Mouse (Mus musculus) embryonic fibroblast, embryonic 13.5 days (primary cell): ENCODE results near the gene Pmp22.

Source experiments
- CTCF ChIP-seq: IDR thresholded peaks from 2 replicates; pipeline ENCODE4 v1.5.1; 2011; ENCODE audit warnings: mild to moderate bottlenecking, control low read depth, low read length, moderate library complexity, borderline replicate concordance; ENCODE audit not compliant: insufficient read depth
- POLR2A ChIP-seq: IDR thresholded peaks from 2 replicates; pipeline ENCODE4 v1.6.1; 2011; ENCODE audit warnings: low read depth, mild to moderate bottlenecking, control low read depth, low read length, moderate library complexity

GRCm38 (mm10) chr11:63134021-63134420, 5.2 kb downstream of the Pmp22 start:
- TF ChIP-seq CTCF, result no peak
- TF ChIP-seq POLR2A, result no peak
